Mouse (Mus musculus): ENCODE results near the gene Sardh.

GRCm38 (mm10) chr2:27210255-27210654, 37.9 kb downstream of the Sardh start:
- TF ChIP-seq CTCF (IDR thresholded peaks at IDR 0.05; ENCODE audit: low read depth): peak; percentile 75
- no peak for TF ChIP-seq EP300 (IDR thresholded peaks at IDR 0.05; ENCODE audit: low read depth)

Measured in liver, postnatal 0 days (tissue).